Mouse (Mus musculus): ENCODE data around the gene Adap2. TPM values are rescaled to one million over a fixed set of nuclear protein-coding genes. Genes with fewer than 3 reads are reported as not detected.
A peak's percentile ranks its signal among the peaks of the same experiment; 100 is the strongest.

The Adap2 gene
- polyA plus RNA-seq (2012; rRNA removed) = 17.3 and 23.2 TPM in 2 replicates

- Histone ChIP-seq H3K36me3 (ENCODE audit: control insufficient read depth, insufficient read depth, low read length) (no peaks in the 10 kb centered on the region; the same call in none of the 2 replicates), H3K4me3 (ENCODE audit: low read depth, low read length) (peak within 1 kb of the TSS; percentile 80), H3K4me1 (ENCODE audit: control insufficient read depth, insufficient read depth, insufficient read length, low read length) (peaks cover 9% of the 10 kb centered on the region), H3K27me3 (ENCODE audit: control insufficient read depth, insufficient read depth, low read length) (no peaks in the 10 kb centered on the region), H3K27ac (ENCODE audit: insufficient read depth, low read depth, low read length) (peak within 1 kb of the TSS; percentile 57)
- WGBS = under 1% methylated on average over 47 of the region's 47 CpGs
- TF ChIP-seq CTCF (IDR thresholded peaks at IDR 0.05; ENCODE audit: extremely low read depth, insufficient read length, insufficient replicate concordance, low read depth, low read length) (no peak), POLR2A (IDR thresholded peaks at IDR 0.05; ENCODE audit: low read depth, low read length) (peak; percentile 90)
Measured at GRCm38 (mm10) chr11:80153857-80154495, at the start of gene Adap2. Gene Adap2, plus strand, starts transcription at chr11:80154105.

DNA sequence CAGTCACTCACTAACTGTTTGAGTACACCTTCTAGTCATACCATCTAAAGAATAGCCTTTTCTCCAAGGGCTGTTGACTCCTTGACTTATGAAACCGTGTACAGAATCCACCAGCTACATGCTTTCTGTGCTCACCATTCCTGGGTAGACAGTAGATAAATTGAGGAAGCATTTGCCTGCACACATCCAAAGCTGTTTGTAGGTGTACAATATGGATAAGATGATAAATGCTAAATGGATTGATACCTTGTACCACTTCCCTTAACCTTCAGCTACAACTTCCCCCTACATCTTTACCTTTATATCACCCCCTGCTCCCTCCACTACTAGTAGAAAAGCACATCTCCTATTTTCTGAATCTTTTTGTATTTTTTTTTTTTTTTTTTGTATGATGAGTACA lies 49.5 kb upstream of the Adap2 start:
- H3K4me3 ChIP-seq (ENCODE audit: low read depth, low read length) = no peak overlapping the region
- no peak overlapping the region for H3K27ac ChIP-seq (ENCODE audit: insufficient read depth, low read depth, low read length)
- WGBS = 91% methylated on average over 1 of the region's 1 CpGs
- H3K4me1 ChIP-seq (ENCODE audit: control insufficient read depth, insufficient read depth, insufficient read length, low read length) = no peaks in the 10 kb centered on the region
- no peaks in the 10 kb centered on the region for H3K27me3 ChIP-seq (ENCODE audit: control insufficient read depth, insufficient read depth, low read length)
- TF ChIP-seq POLR2A (IDR thresholded peaks at IDR 0.05; ENCODE audit: low read depth, low read length) (no peak), CTCF (IDR thresholded peaks at IDR 0.05; ENCODE audit: extremely low read depth, insufficient read length, insufficient replicate concordance, low read depth, low read length) (no peak)
- peaks cover 5% of the 10 kb centered on the region; the same call in 1 of the 2 replicates for H3K36me3 ChIP-seq (ENCODE audit: control insufficient read depth, insufficient read depth, low read length)

DNA sequence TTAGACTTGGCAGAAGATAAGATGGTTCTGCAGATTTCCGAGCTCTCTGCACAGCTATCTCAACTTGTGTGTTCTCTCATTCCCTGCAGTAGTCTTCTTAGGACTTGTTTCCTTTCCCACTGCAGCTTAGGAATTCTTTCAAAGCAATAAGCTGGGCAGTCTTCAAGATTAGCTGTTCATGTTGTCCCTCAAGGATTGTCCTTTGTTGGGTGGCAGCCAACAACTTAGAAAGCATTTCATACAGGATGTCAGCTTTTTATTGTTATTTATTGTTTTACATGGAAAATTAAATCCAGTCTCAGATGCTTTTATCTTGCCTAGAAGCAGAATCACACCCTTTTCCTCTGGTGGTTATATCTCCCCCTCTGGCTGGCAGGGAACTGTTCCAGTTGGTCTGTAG lies 37.5 kb upstream of the Adap2 start:
- 83% methylated on average over 1 of the region's 1 CpGs for WGBS
- Histone ChIP-seq H3K4me3 (ENCODE audit: low read depth, low read length) (no peak overlapping the region), H3K27ac (ENCODE audit: insufficient read depth, low read depth, low read length) (no peak overlapping the region), H3K36me3 (ENCODE audit: control insufficient read depth, insufficient read depth, low read length) (peaks cover 9% of the 10 kb centered on the region), H3K4me1 (ENCODE audit: control insufficient read depth, insufficient read depth, insufficient read length, low read length) (0 out of 2 replicates have a peak, but pooled peaks cover 3% of the 10 kb centered on the region), H3K27me3 (ENCODE audit: control insufficient read depth, insufficient read depth, low read length) (no peaks in the 10 kb centered on the region)
- TF ChIP-seq CTCF (IDR thresholded peaks at IDR 0.05; ENCODE audit: extremely low read depth, insufficient read length, insufficient replicate concordance, low read depth, low read length) (no peak), POLR2A (IDR thresholded peaks at IDR 0.05; ENCODE audit: low read depth, low read length) (no peak)

DNA sequence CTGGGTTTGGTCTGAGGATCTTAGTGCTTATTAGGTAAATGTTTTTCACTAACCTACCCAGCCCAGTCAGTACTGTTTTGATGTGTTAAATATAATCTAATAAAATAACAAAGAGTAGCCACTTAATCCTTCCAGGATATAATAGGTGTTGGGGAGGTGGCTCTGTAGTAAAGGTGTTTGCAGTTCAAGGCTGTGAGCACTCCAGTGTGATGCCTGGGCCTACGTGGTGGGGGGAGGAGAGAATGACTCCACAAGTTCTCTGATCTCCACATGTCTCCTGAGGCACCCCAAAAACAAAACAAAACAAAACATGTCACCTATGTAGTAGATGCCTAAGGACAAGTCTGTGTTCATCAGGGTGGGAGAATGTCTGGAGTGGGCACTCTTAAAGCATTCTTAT lies 21.9 kb upstream of the Adap2 start:
- H3K4me1 ChIP-seq (ENCODE audit: control insufficient read depth, insufficient read depth, insufficient read length, low read length) = no peaks in the 10 kb centered on the region
- TF ChIP-seq CTCF (IDR thresholded peaks at IDR 0.05; ENCODE audit: extremely low read depth, insufficient read length, insufficient replicate concordance, low read depth, low read length) = no peak
- no peak for TF ChIP-seq POLR2A (IDR thresholded peaks at IDR 0.05; ENCODE audit: low read depth, low read length)
- H3K27ac ChIP-seq (ENCODE audit: insufficient read depth, low read depth, low read length) = no peak overlapping the region
- no peaks in the 10 kb centered on the region for H3K27me3 ChIP-seq (ENCODE audit: control insufficient read depth, insufficient read depth, low read length)
- no peak overlapping the region for H3K4me3 ChIP-seq (ENCODE audit: low read depth, low read length)
- peaks cover 10% of the 10 kb centered on the region for H3K36me3 ChIP-seq (ENCODE audit: control insufficient read depth, insufficient read depth, low read length)
- 82% methylated on average over 1 of the region's 1 CpGs for whole genome bisulfite sequencing

DNA sequence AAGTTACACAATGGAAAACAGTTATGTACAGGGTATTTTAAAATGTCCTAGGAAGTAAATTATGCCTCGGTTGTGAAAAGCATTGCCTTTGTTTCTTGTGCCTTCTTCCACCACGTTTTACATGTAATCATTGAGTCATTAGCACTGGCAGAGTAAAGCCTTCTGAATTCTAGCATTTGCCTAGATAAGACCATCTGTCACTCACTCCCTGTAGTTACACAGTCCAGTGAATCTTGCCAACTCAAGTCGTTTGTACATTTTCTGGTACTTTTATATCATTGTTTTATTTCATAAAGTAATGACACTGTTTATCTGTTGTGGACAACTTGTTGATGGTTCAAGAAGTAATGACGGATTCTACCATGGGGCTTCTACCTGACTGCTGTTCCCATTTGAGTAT lies 19.2 kb upstream of the Adap2 start:
- Histone ChIP-seq H3K27me3 (ENCODE audit: control insufficient read depth, insufficient read depth, low read length) (no peaks in the 10 kb centered on the region), H3K4me1 (ENCODE audit: control insufficient read depth, insufficient read depth, insufficient read length, low read length) (no peaks in the 10 kb centered on the region), H3K27ac (ENCODE audit: insufficient read depth, low read depth, low read length) (no peak overlapping the region), H3K36me3 (ENCODE audit: control insufficient read depth, insufficient read depth, low read length) (peaks cover 12% of the 10 kb centered on the region), H3K4me3 (ENCODE audit: low read depth, low read length) (no peak overlapping the region)
- 52% methylated on average over 4 of the region's 4 CpGs for whole genome bisulfite sequencing
- no peak for TF ChIP-seq CTCF (IDR thresholded peaks at IDR 0.05; ENCODE audit: extremely low read depth, insufficient read length, insufficient replicate concordance, low read depth, low read length)

DNA sequence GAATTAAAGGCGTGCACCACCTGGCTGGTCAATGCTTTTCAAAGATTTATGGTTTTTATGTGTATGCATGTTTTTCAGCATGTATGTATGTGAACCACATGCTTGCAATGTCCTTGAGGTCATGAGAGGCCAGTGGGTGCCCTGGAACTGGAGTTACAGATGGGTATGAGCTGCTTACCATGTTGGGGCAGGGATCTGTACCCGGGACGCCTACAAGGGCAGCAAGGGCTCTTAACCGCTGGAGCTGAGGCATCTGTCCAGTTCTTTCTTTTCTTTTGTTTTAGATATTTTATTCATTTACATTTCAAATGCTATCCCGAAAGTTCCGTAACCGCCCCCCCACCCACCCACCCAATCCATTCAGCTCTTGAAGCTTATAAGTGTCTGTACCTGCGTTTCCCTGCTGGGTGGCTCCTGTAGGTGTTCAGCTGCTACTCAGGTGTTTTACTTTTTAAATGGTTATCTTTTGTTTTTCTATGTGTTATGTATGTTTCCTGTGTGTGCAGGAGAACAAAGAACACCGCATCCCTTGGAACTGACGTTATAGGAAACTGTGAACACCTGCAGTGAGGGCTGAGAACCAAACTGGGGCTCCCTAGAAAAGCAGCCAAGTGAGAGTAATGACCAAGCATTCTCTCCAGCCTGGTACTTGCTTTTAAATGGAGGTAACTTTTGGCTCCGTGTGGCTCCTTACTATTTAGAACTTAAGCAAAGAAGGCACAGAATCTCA lies 17.8 kb upstream of the Adap2 start:
- Histone ChIP-seq H3K36me3 (ENCODE audit: control insufficient read depth, insufficient read depth, low read length) (peaks cover 12% of the 10 kb centered on the region), H3K4me3 (ENCODE audit: low read depth, low read length) (no peak overlapping the region), H3K27me3 (ENCODE audit: control insufficient read depth, insufficient read depth, low read length) (no peaks in the 10 kb centered on the region), H3K27ac (ENCODE audit: insufficient read depth, low read depth, low read length) (no peak overlapping the region), H3K4me1 (ENCODE audit: control insufficient read depth, insufficient read depth, insufficient read length, low read length) (no peaks in the 10 kb centered on the region)
- WGBS = 93% methylated on average over 11 of the region's 11 CpGs
- TF ChIP-seq CTCF (IDR thresholded peaks at IDR 0.05; ENCODE audit: extremely low read depth, insufficient read length, insufficient replicate concordance, low read depth, low read length) (no peak), POLR2A (IDR thresholded peaks at IDR 0.05; ENCODE audit: low read depth, low read length) (no peak)

DNA sequence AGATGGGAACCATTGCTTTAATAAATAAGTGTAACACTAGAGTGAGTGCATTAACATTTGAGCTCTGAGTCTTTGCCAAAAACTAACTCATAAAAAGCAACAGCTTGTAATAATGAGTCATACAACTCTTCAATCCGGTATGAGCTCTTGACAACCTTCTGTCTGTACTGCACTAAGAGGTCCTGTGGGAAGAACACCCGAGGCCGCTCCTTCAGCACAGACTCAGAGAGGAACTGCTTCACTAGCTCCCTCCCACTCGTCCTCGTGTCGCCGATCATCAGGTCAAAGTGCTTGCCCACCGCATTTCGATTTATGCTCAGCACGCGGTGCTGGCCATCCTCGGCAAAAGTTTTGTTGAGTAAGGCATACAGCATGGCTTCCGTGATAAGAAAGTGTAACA lies 17.1 kb upstream of the Adap2 start:
- H3K27me3 ChIP-seq (ENCODE audit: control insufficient read depth, insufficient read depth, low read length) = no peaks in the 10 kb centered on the region
- 83% methylated on average over 13 of the region's 13 CpGs for WGBS
- no peak overlapping the region for H3K27ac ChIP-seq (ENCODE audit: insufficient read depth, low read depth, low read length)
- TF ChIP-seq CTCF (IDR thresholded peaks at IDR 0.05; ENCODE audit: extremely low read depth, insufficient read length, insufficient replicate concordance, low read depth, low read length) = no peak
- no peak for TF ChIP-seq POLR2A (IDR thresholded peaks at IDR 0.05; ENCODE audit: low read depth, low read length)
- no peaks in the 10 kb centered on the region for H3K4me1 ChIP-seq (ENCODE audit: control insufficient read depth, insufficient read depth, insufficient read length, low read length)
- H3K4me3 ChIP-seq (ENCODE audit: low read depth, low read length) = no peak overlapping the region
- peaks cover 12% of the 10 kb centered on the region for H3K36me3 ChIP-seq (ENCODE audit: control insufficient read depth, insufficient read depth, low read length)

Measured in small intestine, adult 2 months (tissue).